Mouse (Mus musculus) CH12.LX (cell line): ENCODE measurements at regions not wholly inside any gene's neighbourhood (a gene's known extent, or its start where the extent isn't known, plus 50 kb on each side); places are given as distances from the start of the nearest gene placed in this dataset.
"Not testable (repeated sequence)": the region's sequence is repeated elsewhere in the genome, so short reads cannot be mapped to it uniquely, and the experiment has no call there.

Experiments
- DNase-seq: peaks from one replicate; pipeline ENCODE4 v3.0.0-alpha.2; 2013; ENCODE audit errors: extremely low read depth
- H3K27ac ChIP-seq: 2 replicates; pipeline ENCODE4 v1.5.1; 2012; ENCODE audit warnings: low read depth, mild to moderate bottlenecking, control low read depth, moderate library complexity; ENCODE audit not compliant: insufficient read depth
- H3K27me3 ChIP-seq: replicated peaks from 2 replicates; pipeline ENCODE3; 2012; ENCODE audit warnings: inconsistent platforms
- H3K36me3 ChIP-seq, 2 experiments: replicated peaks in 1 of 2; 2 replicates each; pipeline versions ENCODE3 to v1.6.1; 2012; ENCODE audit warnings: inconsistent platforms in 1 of 2, low read length in 1 of 2, mild to moderate bottlenecking in 1 of 2, mixed read lengths in 1 of 2, moderate library complexity in 1 of 2; ENCODE audit not compliant: control insufficient read depth in 1 of 2, insufficient read depth in 1 of 2
- H3K4me1 ChIP-seq, 2 experiments: 2 replicates each; pipeline ENCODE4 v1.6.1; 2012; ENCODE audit warnings: inconsistent platforms in 1 of 2, moderate library complexity in 1 of 2; ENCODE audit not compliant: insufficient read depth in 2 of 2, control insufficient read depth in 1 of 2
- H3K4me2 ChIP-seq: 2 replicates; pipeline ENCODE4 v1.6.1; 2012; ENCODE audit warnings: low read depth, mild to moderate bottlenecking, control low read depth; ENCODE audit not compliant: poor library complexity, insufficient read depth, severe bottlenecking
- H3K4me3 ChIP-seq, 3 experiments: fragments of 150-350 bp in 1 of 3; sonication (generic) in 1 of 3; replicated peaks in 1 of 3; 2 replicates each; pipeline versions ENCODE3 to v1.5.1; 2011 to 2012; ENCODE audit warnings: low read depth in 2 of 3, low read length in 2 of 3, mild to moderate bottlenecking in 2 of 3, moderate library complexity in 2 of 3, control low read depth in 1 of 3, improper control_type of control experiment in 1 of 3, inconsistent platforms in 1 of 3, mixed read lengths in 1 of 3; ENCODE audit not compliant: poor library complexity in 1 of 3
- H3K79me2 ChIP-seq: replicated peaks from 2 replicates; pipeline ENCODE4 v1.6.1; 2012; ENCODE audit warnings: mild to moderate bottlenecking, moderate library complexity; ENCODE audit not compliant: control insufficient read depth, poor library complexity, insufficient read depth, severe bottlenecking; ENCODE audit errors: extremely low read depth
- H3K9ac ChIP-seq: 2 replicates; pipeline ENCODE4 v1.6.1; 2012; ENCODE audit warnings: low read depth, mild to moderate bottlenecking, control low read depth, moderate library complexity; ENCODE audit not compliant: insufficient read depth
- H3K9me3 ChIP-seq: replicated peaks from 2 replicates; pipeline ENCODE3; 2012; ENCODE audit warnings: low read length, inconsistent platforms, mixed read lengths
- BHLHE40 ChIP-seq: IDR thresholded peaks from 2 replicates; pipeline ENCODE4 v1.6.1; 2011; ENCODE audit warnings: mild to moderate bottlenecking, low read depth, low read length, improper control_type of control experiment
- CHD1 ChIP-seq: IDR thresholded peaks from 2 replicates; pipeline ENCODE4 v1.6.1; 2012; ENCODE audit warnings: low read depth, low read length, improper control_type of control experiment, inconsistent platforms
- CHD2 ChIP-seq: IDR thresholded peaks from 2 replicates; pipeline ENCODE4 v1.6.1; 2011; ENCODE audit warnings: low read length, improper control_type of control experiment
- CTCF ChIP-seq, 2 experiments: IDR thresholded peaks in 1 of 2; conservative IDR thresholded peaks in 1 of 2; 2 replicates each; pipeline ENCODE4 v1.5.1; 2011 to 2012; ENCODE audit warnings: low read depth in 2 of 2, low read length in 2 of 2, improper control_type of control experiment in 1 of 2, inconsistent platforms in 1 of 2, mild to moderate bottlenecking in 1 of 2, moderate library complexity in 1 of 2
- ELF1 ChIP-seq: IDR thresholded peaks from 2 replicates; pipeline ENCODE4 v1.6.1; 2014; ENCODE audit warnings: low read depth, mild to moderate bottlenecking, inconsistent platforms, low read length, improper control_type of control experiment
- EP300 ChIP-seq: IDR thresholded peaks from 2 replicates; pipeline ENCODE4 v1.6.1; 2011; ENCODE audit warnings: low read length, improper control_type of control experiment
- ETS1 ChIP-seq: conservative IDR thresholded peaks from 2 replicates; pipeline ENCODE4 v1.6.1; 2012; ENCODE audit warnings: low read depth, mild to moderate bottlenecking, inconsistent platforms, low read length, improper control_type of control experiment, moderate library complexity
- GABPA ChIP-seq: IDR thresholded peaks from 2 replicates; pipeline ENCODE4 v1.6.1; 2012; ENCODE audit warnings: low read depth, low read length, improper control_type of control experiment, inconsistent platforms; ENCODE audit not compliant: insufficient replicate concordance
- HCFC1 ChIP-seq: IDR thresholded peaks from 2 replicates; pipeline ENCODE4 v1.6.1; 2012; ENCODE audit warnings: low read depth, mild to moderate bottlenecking, inconsistent platforms, low read length, improper control_type of control experiment
- IRF4 ChIP-seq: IDR thresholded peaks from 2 replicates; pipeline ENCODE4 v1.6.1; 2014; ENCODE audit warnings: low read depth, mild to moderate bottlenecking, inconsistent platforms, low read length, improper control_type of control experiment
- KAT2A ChIP-seq: IDR thresholded peaks from 2 replicates; pipeline ENCODE4 v1.6.1; 2012; ENCODE audit warnings: low read length, improper control_type of control experiment, inconsistent platforms; ENCODE audit not compliant: insufficient replicate concordance
- MAFK ChIP-seq: IDR thresholded peaks from 2 replicates; pipeline ENCODE4 v1.6.1; 2011; ENCODE audit warnings: low read length, improper control_type of control experiment; ENCODE audit not compliant: insufficient replicate concordance
- MAZ ChIP-seq: IDR thresholded peaks from 2 replicates; pipeline ENCODE4 v1.6.1; 2012; ENCODE audit warnings: low read depth, mild to moderate bottlenecking, inconsistent platforms, low read length, improper control_type of control experiment, moderate library complexity
- MEF2A ChIP-seq: IDR thresholded peaks from 2 replicates; pipeline ENCODE4 v1.6.1; 2014; ENCODE audit warnings: low read depth, mild to moderate bottlenecking, inconsistent platforms, low read length, improper control_type of control experiment, borderline replicate concordance
- MXI1 ChIP-seq: IDR thresholded peaks from 2 replicates; pipeline ENCODE4 v1.6.1; 2011; ENCODE audit warnings: mild to moderate bottlenecking, low read depth, low read length, improper control_type of control experiment
- MYC ChIP-seq: IDR thresholded peaks from 2 replicates; pipeline ENCODE4 v1.6.1; 2011; ENCODE audit warnings: low read depth, mild to moderate bottlenecking, improper control_type of control experiment, low read length
- NRF1 ChIP-seq: IDR thresholded peaks from 2 replicates; pipeline ENCODE4 v1.6.1; 2014; ENCODE audit warnings: low read depth, mild to moderate bottlenecking, inconsistent platforms, low read length, improper control_type of control experiment, moderate library complexity
- POLR2AphosphoS2 ChIP-seq: IDR thresholded peaks from 2 replicates; pipeline ENCODE4 v1.6.1; 2011; ENCODE audit warnings: low read depth, low read length, improper control_type of control experiment
- SIN3A ChIP-seq: IDR thresholded peaks from 2 replicates; pipeline ENCODE4 v1.6.1; 2012; ENCODE audit warnings: low read length, improper control_type of control experiment, inconsistent platforms
- TCF12 ChIP-seq: IDR thresholded peaks from 2 replicates; pipeline ENCODE4 v1.6.1; 2014; ENCODE audit warnings: low read depth, mild to moderate bottlenecking, inconsistent platforms, low read length, improper control_type of control experiment
- USF1 ChIP-seq: IDR thresholded peaks from 2 replicates; pipeline ENCODE4 v1.6.1; 2014; ENCODE audit warnings: low read depth, mild to moderate bottlenecking, inconsistent platforms, low read length, improper control_type of control experiment
- USF2 ChIP-seq: conservative IDR thresholded peaks from 2 replicates; pipeline ENCODE4 v1.6.1; 2011; ENCODE audit warnings: low read depth, low read length, improper control_type of control experiment
- ZNF384 ChIP-seq: IDR thresholded peaks from 2 replicates; pipeline ENCODE4 v1.6.1; 2012; ENCODE audit warnings: low read depth, low read length, improper control_type of control experiment, inconsistent platforms
- dilution Hi-C: fragments of 300-500 bp; cut with MboI; formaldehyde crosslinking; loops from 2 replicates; pipeline ENCODE4 v1.14.3; 2020; ENCODE audit warnings: low sequenced_read_pairs; ENCODE audit not compliant: extremely low pct_unique_long_range_greater_than_20kb, extremely low pct_ligation_motif_present
- in situ Hi-C: fragments of 300-500 bp; cut with MboI; formaldehyde crosslinking; loops from 3 replicates; pipeline ENCODE4 v1.14.3; 2019; ENCODE audit warnings: low sequenced_read_pairs, low pct_ligation_motif_present, low pct_unique_long_range_greater_than_20kb, mixed read lengths

GRCm38 (mm10) chr12:48512259-48512658 is 870.2 kb upstream of the Foxg1 start:
- Histone ChIP-seq H3K36me3 (no peaks in the 10 kb centered on the region), H3K27me3 (no peaks in the 10 kb centered on the region), H3K4me3 (no peak overlapping the region), H3K4me1 (peaks cover 8 to 30% of the 10 kb centered on the region in 2 experiments; a peak in 3 of 4 replicates), H3K9me3 (no peaks in the 10 kb centered on the region), H3K27ac (peak overlapping the region; percentile 73), H3K9ac (no peak overlapping the region), H3K4me2 (peak overlapping the region; percentile 55; the same call in 1 of the 2 replicates), H3K79me2 (no peaks in the 10 kb centered on the region)
- in situ Hi-C loops, result no loop called here
- dilution Hi-C loops, result no loop called here
- DNase-seq, result peak; percentile 33
- TF ChIP-seq MYC (no peak), CHD2 (no peak), HCFC1 (no peak), NRF1 (no peak), POLR2AphosphoS2 (no peak), MEF2A (0 out of 2 replicates have a peak, but pooled peaks have one; percentile 39), ETS1 (peak; percentile 49; the same call in 1 of the 2 replicates), GABPA (no peak), EP300 (peak; percentile 55), IRF4 (peak; percentile 54), USF1 (no peak), CTCF (conservative IDR thresholded peaks at IDR 0.05 in 1 of 2, IDR thresholded peaks at IDR 0.05 in 1 of 2; ENCODE audit: low read depth in 2 of 2, low read length in 2 of 2) (no peak), TCF12 (no peak), ZNF384 (no peak), MAFK (no peak)

- Histone ChIP-seq H3K36me3 (no peaks in the 10 kb centered on the region), H3K9ac (no peak overlapping the region; the same call in 1 of the 2 replicates), H3K27me3 (no peaks in the 10 kb centered on the region), H3K27ac (no peak overlapping the region), H3K4me3 (no peak overlapping the region), H3K4me2 (no peak overlapping the region), H3K9me3 (no peaks in the 10 kb centered on the region), H3K79me2 (no peaks in the 10 kb centered on the region), H3K4me1 (no peaks in the 10 kb centered on the region)
- dilution Hi-C loops, result no loop called here
- TF ChIP-seq TCF12 (no peak), IRF4 (no peak), SIN3A (no peak), BHLHE40 (no peak), KAT2A (no peak), MYC (no peak), CHD1 (no peak), MXI1 (no peak), ELF1 (no peak), USF2 (no peak), MAZ (no peak)
- in situ Hi-C loops, result no loop called here
- no peak for DNase-seq
Measured at GRCm38 (mm10) chr12:48521996-48522395, 860.5 kb upstream of the Foxg1 start.

GRCm38 (mm10) chr12:48559690-48560089 is 822.8 kb upstream of the Foxg1 start:
- DNase-seq, H3K4me1 ChIP-seq, H3K9ac ChIP-seq, H3K36me3 ChIP-seq, H3K9me3 ChIP-seq, H3K27ac ChIP-seq, H3K4me2 ChIP-seq, H3K4me3 ChIP-seq, H3K79me2 ChIP-seq, in situ Hi-C loops, H3K27me3 ChIP-seq, dilution Hi-C loops: not testable (repeated sequence)
